9 mouse cellular contexts compared by ENCODE assay signal in genomic region chr17:23969231-23969630, GRCm38 (mm10). TPM values are rescaled to one million over a fixed set of nuclear protein-coding genes. Genes with fewer than 3 reads are reported as not detected.
DNase-seq lines count a peak whose midpoint lies in the region; ATAC-seq and TF ChIP-seq lines count a peak whose summit lies in the region.
"Had no signal": no experiment of that assay in that cellular context is flagged by ENCODE, and none has a peak within 500 bp of the region (broad histone marks: within the 10 kb centered on the region; RNA-seq: fewer than 3 reads in every experiment).

No protein-coding gene starts in this region.

- WGBS in midbrain, postnatal 0 days: 4% methylated on average over 1 of the region's 1 CpGs

- no peak overlapping the region for H3K27ac ChIP-seq in midbrain, postnatal 0 days (ENCODE audit: low read depth, low read length)

- no peak overlapping the region for H3K4me2 ChIP-seq in midbrain, postnatal 0 days (ENCODE audit: low read depth, low read length, poor library complexity, severe bottlenecking)

- no peaks in the 10 kb centered on the region for H3K36me3 ChIP-seq in midbrain, postnatal 0 days (ENCODE audit: insufficient read depth, low read length)

- TF ChIP-seq CTCF in midbrain, postnatal 0 days (IDR thresholded peaks at IDR 0.05): peak; percentile 80

- H3K9ac ChIP-seq in midbrain, postnatal 0 days (replicated peaks; ENCODE audit: low read length, poor library complexity, severe bottlenecking): no peak overlapping the region

- no peaks in the 10 kb centered on the region for H3K4me1 ChIP-seq in midbrain, postnatal 0 days (ENCODE audit: insufficient read depth, low read length)

- peak; percentile 54 for DNase-seq in gastrocnemius, adult 18-20 months (ENCODE audit: low spot score)
- DNase-seq in gastrocnemius, postnatal 25 days: no peak
- DNase-seq in NIH3T3 (ENCODE audit: low read depth): peak; percentile 93
- peak; percentile 87 to 91 for DNase-seq in cerebellum, postnatal 10 days
- peak; percentile 74 to 83 for DNase-seq in heart, postnatal 14 days
- DNase-seq in left cerebral cortex, adult 8-10 months (ENCODE audit: low spot score in 2 of 2): peak; percentile 36 to 60
- DNase-seq in midbrain, postnatal 0 days (ENCODE audit: low spot score): peak; percentile 71
- peak; percentile 70 to 89 for DNase-seq in spleen, postnatal 4 days (ENCODE audit: low spot score in 2 of 2)

- H3K9me3 ChIP-seq in midbrain, postnatal 0 days (ENCODE audit: low read length): no peaks in the 10 kb centered on the region

- ATAC-seq in midbrain, postnatal 0 days (ENCODE audit: low FRiP score): no peak

- intact Hi-C loops in heart, postnatal 14 days (cut with DNase I): loop anchor here (1.0 to 2.0 kb wide), 2 partner anchors 24 to 46 kb away; no protein-coding TSS in a partner anchor

- no peaks in the 10 kb centered on the region for H3K27me3 ChIP-seq in midbrain, postnatal 0 days (ENCODE audit: insufficient read depth, low read length)

- no peak overlapping the region for H3K4me3 ChIP-seq in midbrain, postnatal 0 days (ENCODE audit: low read depth, low read length)
- H3K4me3 ChIP-seq: myocyte had no signal

RNA-seq across cellular contexts. Expression of gene Prss30, which starts 11.1 kb away (rescaled TPM):
- total RNA-seq in gastrocnemius, adult 18-20 months (2021): not detected
- not detected for total RNA-seq in gastrocnemius, postnatal 25 days (2021)
- total RNA-seq in heart, postnatal 14 days (2021): not detected
- total RNA-seq in left cerebral cortex, adult 8-10 months (2022): under 1 TPM; 0.25 to 0.96 (median 0.68) TPM
- total RNA-seq in midbrain, postnatal 0 days (2014; rRNA removed): 1.8 TPM in 1 of 2 replicates, not detected in the other
- 0.15 and 0.17 TPM in 2 replicates for polyA plus RNA-seq in midbrain, postnatal 0 days (2015; fragmentation: Nextera tagmentation; extraction: Ambion mirVana)

RNA-seq across cellular contexts. Expression of gene Sbpl, which starts 14.2 kb away (rescaled TPM):
- total RNA-seq in gastrocnemius, adult 18-20 months (2021): not detected
- not detected for total RNA-seq in gastrocnemius, postnatal 25 days (2021)
- total RNA-seq in heart, postnatal 14 days (2021): not detected
- not detected for total RNA-seq in left cerebral cortex, adult 8-10 months (2022)
- not detected in 2 replicates for total RNA-seq in midbrain, postnatal 0 days (2014; rRNA removed)
- not detected in 2 replicates for polyA plus RNA-seq in midbrain, postnatal 0 days (2015; fragmentation: Nextera tagmentation; extraction: Ambion mirVana)
- polyA plus RNA-seq: myocyte had no signal

RNA-seq across cellular contexts. Expression of gene Sbp, which starts 27.8 kb away (rescaled TPM):
- not detected for total RNA-seq in gastrocnemius, adult 18-20 months (2021)
- not detected for total RNA-seq in gastrocnemius, postnatal 25 days (2021)
- total RNA-seq in heart, postnatal 14 days (2021): not detected
- not detected for total RNA-seq in left cerebral cortex, adult 8-10 months (2022)
- total RNA-seq in midbrain, postnatal 0 days (2014; rRNA removed): not detected in 2 replicates
- not detected in 2 replicates for polyA plus RNA-seq in midbrain, postnatal 0 days (2015; fragmentation: Nextera tagmentation; extraction: Ambion mirVana)
- polyA plus RNA-seq: myocyte had no signal

RNA-seq across cellular contexts. Expression of gene Prss22, which starts 28.7 kb away (rescaled TPM):
- not detected for total RNA-seq in gastrocnemius, adult 18-20 months (2021)
- total RNA-seq in gastrocnemius, postnatal 25 days (2021): not detected
- not detected for total RNA-seq in heart, postnatal 14 days (2021)
- total RNA-seq in left cerebral cortex, adult 8-10 months (2022): 1 to 10 TPM in 3 of 4 experiments, under 1 TPM in 1; 0.94 to 1.7 (median 1.1) TPM
- total RNA-seq in midbrain, postnatal 0 days (2014; rRNA removed): not detected in 2 replicates
- 0.17 TPM in 1 of 2 replicates, not detected in the other for polyA plus RNA-seq in midbrain, postnatal 0 days (2015; fragmentation: Nextera tagmentation; extraction: Ambion mirVana)

RNA-seq across cellular contexts. Expression of gene Dcpp3, which starts 52.0 kb away (rescaled TPM):
- not detected for total RNA-seq in gastrocnemius, adult 18-20 months (2021)
- not detected for total RNA-seq in gastrocnemius, postnatal 25 days (2021)
- total RNA-seq in heart, postnatal 14 days (2021): not detected
- total RNA-seq in left cerebral cortex, adult 8-10 months (2022): not detected
- total RNA-seq in midbrain, postnatal 0 days (2014; rRNA removed): not detected in 2 replicates
- not detected in 2 replicates for polyA plus RNA-seq in midbrain, postnatal 0 days (2015; fragmentation: Nextera tagmentation; extraction: Ambion mirVana)
- polyA plus RNA-seq: myocyte had no signal
